Mouse (Mus musculus): ENCODE results near the gene P2rx3. TPM values are rescaled to one million over a fixed set of nuclear protein-coding genes. Genes with fewer than 3 reads are reported as not detected.

P2rx3 gene
- 4.0 and 14.1 TPM in 2 replicates for polyA plus RNA-seq (2012; rRNA removed)

DNA sequence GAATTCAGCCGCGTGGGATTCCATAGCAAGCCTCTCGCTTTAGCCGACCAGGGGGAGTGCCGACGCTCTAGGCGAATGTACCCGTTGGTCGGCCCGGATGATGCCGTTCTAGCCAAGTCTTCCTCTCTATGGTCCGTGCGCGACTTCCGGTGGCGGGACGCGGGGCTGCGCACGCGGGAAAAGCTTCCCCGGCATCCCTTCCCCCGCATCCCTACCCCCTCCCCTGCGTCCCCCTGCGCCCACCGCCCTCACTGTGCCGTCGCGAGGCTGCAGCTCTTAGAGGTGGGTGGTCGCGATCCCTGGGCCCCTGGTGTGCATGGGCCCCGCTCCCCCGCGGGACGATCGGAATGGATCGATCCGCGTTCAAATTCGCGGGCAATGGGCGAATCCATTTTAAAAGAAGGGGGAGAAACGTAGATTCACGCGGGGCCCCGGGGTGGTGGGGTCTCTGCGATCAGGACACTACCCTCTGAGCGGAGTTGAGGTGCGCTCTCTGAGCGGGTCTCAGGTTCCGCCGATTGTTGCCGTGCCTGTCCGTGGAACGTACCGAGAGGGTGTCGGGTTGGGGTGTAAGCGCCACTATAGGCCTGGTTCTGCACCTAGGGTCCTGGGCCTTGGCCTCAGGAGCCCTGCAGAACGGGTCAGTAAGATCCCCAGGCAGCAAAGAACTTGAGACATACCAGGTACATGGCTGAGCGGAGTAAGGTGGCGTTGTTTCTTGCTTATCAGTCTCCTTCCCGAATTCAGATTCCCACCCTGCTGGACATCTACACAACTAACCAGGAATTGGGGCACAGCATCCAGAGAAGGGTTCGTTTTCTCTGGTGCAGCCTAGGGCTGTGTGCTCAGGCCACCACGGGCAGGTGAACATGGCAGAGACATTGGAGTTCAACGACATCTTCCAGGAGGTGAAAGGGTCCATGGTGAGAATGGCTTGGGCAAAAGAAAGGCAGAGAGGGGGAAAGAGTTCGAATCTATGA lies at the start of gene P2rx3, which contains the start of gene Ssrp1:
Gene P2rx3, minus strand, starts transcription at position 416 of the 980 bp plus-strand sequence.
Gene Ssrp1, plus strand, starts transcription at position 188 of the 980 bp plus-strand sequence.

GRCm38 (mm10) chr2:85047596-85048167 lies 10.4 kb upstream of the P2rx3 start, which contains the start of gene Tnks1bp1:
Gene Tnks1bp1, plus strand, starts transcription at chr2:85048022.

DNA sequence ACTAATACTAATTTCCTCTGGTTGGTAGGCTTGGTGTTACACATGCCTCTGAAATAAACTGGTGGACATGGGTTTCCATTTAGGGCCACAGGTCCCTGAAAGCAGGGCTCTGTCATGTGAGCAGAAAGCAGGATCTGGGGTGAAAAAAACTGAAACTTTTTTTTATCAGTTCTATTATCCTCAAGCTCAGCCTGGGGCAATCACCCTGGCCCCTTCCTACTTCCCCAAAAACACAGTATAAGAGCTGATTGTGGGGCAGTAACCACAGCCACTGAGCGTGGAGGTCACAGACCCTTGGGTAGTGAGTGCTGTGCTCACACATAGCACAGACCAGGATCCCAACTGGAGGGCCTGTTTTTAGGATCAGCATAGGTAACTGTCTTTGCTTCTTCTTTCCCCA lies 49.3 kb downstream of the P2rx3 start, which contains the start of gene Prg3:
Gene Prg3, plus strand, starts transcription at position 286 of the 400 bp plus-strand sequence.

GRCm38 (mm10) chr2:84980188-84980587 lies 57.1 kb downstream of the P2rx3 start, which contains the start of gene Prg2:
Gene Prg2, plus strand, starts transcription at chr2:84980461.

Other genes starting within 250 kb of the P2rx3 start
- 13.2 and 17.0 TPM in 2 replicates for gene Ube2l6, start 238.6 kb downstream of the P2rx3 start, polyA plus RNA-seq (2012; rRNA removed)
- gene Smtnl1, start 214.8 kb downstream of the P2rx3 start, polyA plus RNA-seq (2012; rRNA removed): 0.05 TPM in 1 of 2 replicates, not detected in the other
- gene Timm10, start 210.5 kb downstream of the P2rx3 start, polyA plus RNA-seq (2012; rRNA removed): 83.2 and 86.4 TPM in 2 replicates
- 5.6 and 7.8 TPM in 2 replicates for gene Slc43a1, start 198.6 kb downstream of the P2rx3 start, polyA plus RNA-seq (2012; rRNA removed)
- gene Rtn4rl2, start 150.8 kb downstream of the P2rx3 start, polyA plus RNA-seq (2012; rRNA removed): 17.6 and 21.9 TPM in 2 replicates
- 10.4 and 20.1 TPM in 2 replicates for gene Slc43a3, start 100.9 kb downstream of the P2rx3 start, polyA plus RNA-seq (2012; rRNA removed)
- gene Prg2, start 57.0 kb downstream of the P2rx3 start, polyA plus RNA-seq (2012; rRNA removed): 0.26 and 0.45 TPM in 2 replicates
- gene Prg3, start 49.2 kb downstream of the P2rx3 start, polyA plus RNA-seq (2012; rRNA removed): 0.15 TPM in 1 of 2 replicates, not detected in the other
- gene Ssrp1, start 228 bp downstream of the P2rx3 start, polyA plus RNA-seq (2012; rRNA removed): 230 and 252 TPM in 2 replicates
- gene Tnks1bp1, start 10.6 kb upstream of the P2rx3 start, polyA plus RNA-seq (2012; rRNA removed): 42.6 and 54.2 TPM in 2 replicates
- 17.1 and 24.1 TPM in 2 replicates for gene Aplnr, start 98.8 kb upstream of the P2rx3 start, polyA plus RNA-seq (2012; rRNA removed)
- 12.2 and 13.5 TPM in 2 replicates for gene Lrrc55, start 159.7 kb upstream of the P2rx3 start, polyA plus RNA-seq (2012; rRNA removed)

All from central nervous system, embryonic 14 days (tissue).